Mouse (Mus musculus): Measurements from ENCODE around the gene Ubl4b. TPM values are rescaled to one million over a fixed set of nuclear protein-coding genes. Genes with fewer than 3 reads are reported as not detected.

Ubl4b gene
- polyA plus RNA-seq, 1 experiment from 2014 or later = not detected

DNA sequence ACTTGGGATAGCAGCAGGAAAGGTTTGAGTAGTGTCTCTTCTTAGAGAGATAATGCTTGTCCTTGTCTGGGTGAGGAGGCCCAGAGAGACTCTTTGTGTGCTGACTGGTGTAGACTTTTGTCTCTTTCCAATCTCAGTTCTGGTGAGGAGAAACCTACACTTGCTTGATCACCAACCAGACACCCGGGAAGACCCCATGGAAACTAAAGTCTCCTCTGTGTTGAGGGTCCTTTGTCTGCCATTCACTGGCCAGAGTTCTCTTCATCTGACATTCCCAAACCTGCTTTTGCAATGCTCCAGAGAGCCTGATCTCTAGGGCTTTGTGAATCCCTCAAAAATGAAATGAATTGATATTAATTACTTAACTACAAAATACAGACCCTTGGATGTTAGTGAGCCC is 29.0 kb upstream of the Ubl4b start:
- Histone ChIP-seq H3K4me2 (no peak overlapping the region), H3K4me1 (peaks cover under 1% of the 10 kb centered on the region; the same call in 1 of the 2 replicates), H3K9ac (no peak overlapping the region), H3K27me3 (replicated peaks) (peaks cover 98% of the 10 kb centered on the region), H3K9me3 (replicated peaks) (no peaks in the 10 kb centered on the region), H3K27ac (no peak overlapping the region), H3K36me3 (no peaks in the 10 kb centered on the region), H3K4me3 (no peak overlapping the region)
- no peak for ATAC-seq
- WGBS (ENCODE audit: insufficient replicate concordance) = 0% methylated on average over 1 of the region's 1 CpGs

DNA sequence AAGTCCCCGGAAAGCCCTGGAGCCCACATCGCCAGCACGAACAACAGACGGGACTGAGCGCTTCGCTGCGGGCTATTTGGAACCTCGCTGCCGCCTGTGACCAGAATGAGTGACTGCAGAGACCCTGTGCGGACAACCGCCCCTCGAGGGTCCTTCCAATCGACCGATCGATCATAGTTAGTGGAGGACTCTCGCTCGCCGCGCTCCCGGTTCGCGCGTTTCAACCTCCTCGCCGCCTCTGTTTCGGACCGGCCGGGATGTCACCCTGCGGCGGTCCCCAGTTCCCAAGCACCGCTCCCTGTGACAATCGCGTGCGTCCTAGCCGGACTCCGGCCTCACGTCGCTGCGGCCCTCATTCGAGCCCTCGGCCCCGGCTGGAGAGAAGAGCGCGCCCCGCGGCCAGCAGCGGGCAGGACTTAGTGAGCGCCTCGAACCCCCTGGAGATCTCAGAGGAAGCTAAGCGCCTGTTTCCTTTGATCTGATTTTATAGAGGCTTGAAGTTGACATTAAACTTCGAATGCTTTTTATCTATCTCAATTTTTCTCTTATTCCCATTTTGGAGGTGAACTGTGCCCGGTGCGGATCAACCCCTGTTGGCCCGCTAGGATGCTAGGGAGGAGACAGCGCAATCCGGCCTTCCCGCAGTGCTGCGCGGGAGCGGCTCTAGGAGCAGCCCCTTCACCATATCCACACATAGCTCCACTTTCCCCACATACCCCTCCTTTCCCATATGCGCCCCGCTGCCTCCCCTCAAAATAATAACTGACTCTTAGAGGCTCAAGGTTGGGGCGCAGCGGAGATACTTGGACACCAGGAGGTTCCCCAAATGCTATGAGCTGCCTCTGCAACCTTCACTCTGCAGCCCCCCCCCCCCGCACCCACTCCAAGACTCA is 28.2 kb upstream of the Ubl4b start:
- no peak overlapping the region for H3K9ac ChIP-seq

DNA sequence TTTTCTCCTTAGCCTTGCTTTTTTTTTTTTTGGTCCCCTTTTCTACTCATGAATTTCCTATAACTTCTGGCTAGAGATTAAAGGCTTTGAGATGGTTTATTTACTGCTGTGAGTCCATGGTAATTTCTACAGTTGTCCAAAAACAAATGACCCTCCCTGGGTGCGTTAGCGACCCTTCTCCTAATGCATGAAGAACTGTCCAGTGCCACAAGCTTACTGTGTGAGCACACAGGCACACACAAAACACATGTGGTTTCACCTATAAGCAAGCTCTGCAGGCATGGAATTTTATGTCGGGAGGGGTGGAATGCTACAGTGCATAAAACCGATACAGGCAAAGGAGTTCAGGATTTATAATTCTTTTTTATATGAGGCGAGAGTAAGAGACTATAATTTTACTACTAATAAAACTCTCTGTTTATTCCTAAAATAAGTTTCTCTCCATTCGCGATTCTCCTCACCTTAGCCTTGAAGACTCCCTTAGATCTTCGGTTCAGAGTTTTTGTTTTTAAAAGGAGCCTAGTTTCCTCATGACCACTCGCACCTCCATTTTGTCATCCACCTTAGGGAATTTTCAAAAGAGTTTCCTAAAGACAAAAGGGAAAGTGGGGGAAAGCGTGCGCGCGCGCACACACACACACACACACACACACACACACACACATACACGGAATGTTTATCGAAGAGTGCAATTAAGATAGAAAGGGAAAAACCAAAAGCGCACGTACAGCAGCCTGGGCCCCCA is 27.4 kb upstream of the Ubl4b start:
- peak overlapping the region; percentile 49 for H3K4me2 ChIP-seq
- no peaks in the 10 kb centered on the region for H3K9me3 ChIP-seq (replicated peaks)
- ATAC-seq = no peak
- no peak overlapping the region for H3K27ac ChIP-seq
- H3K36me3 ChIP-seq = no peaks in the 10 kb centered on the region
- H3K27me3 ChIP-seq (replicated peaks) = peaks cover 88% of the 10 kb centered on the region
- H3K9ac ChIP-seq = no peak overlapping the region
- H3K4me1 ChIP-seq = peaks cover 16% of the 10 kb centered on the region
- WGBS (ENCODE audit: insufficient replicate concordance) = 4% methylated on average over 18 of the region's 18 CpGs
- H3K4me3 ChIP-seq = peak overlapping the region; percentile 32

More for the DNA sequence above, 28.2 kb upstream of the Ubl4b start:
- H3K27me3 ChIP-seq (replicated peaks) = peaks cover 96% of the 10 kb centered on the region
- H3K4me2 ChIP-seq = peak overlapping the region; percentile 49
- ATAC-seq = no peak
- no peak overlapping the region for H3K27ac ChIP-seq
- H3K4me1 ChIP-seq = peaks cover 8% of the 10 kb centered on the region
- no peaks in the 10 kb centered on the region for H3K36me3 ChIP-seq
- 2% methylated on average over 64 of the region's 65 CpGs for WGBS (ENCODE audit: insufficient replicate concordance)
- H3K4me3 ChIP-seq = peak overlapping the region; percentile 32
- no peaks in the 10 kb centered on the region for H3K9me3 ChIP-seq (replicated peaks)

- Histone ChIP-seq H3K9ac (no peak overlapping the region), H3K4me1 (peaks cover 20% of the 10 kb centered on the region), H3K4me3 (no peak overlapping the region), H3K36me3 (no peaks in the 10 kb centered on the region), H3K4me2 (no peak overlapping the region), H3K9me3 (replicated peaks) (no peaks in the 10 kb centered on the region), H3K27ac (no peak overlapping the region), H3K27me3 (replicated peaks) (peaks cover 79% of the 10 kb centered on the region)
- 7% methylated on average over 15 of the region's 15 CpGs for WGBS (ENCODE audit: insufficient replicate concordance)
- no peak for ATAC-seq
Observed at GRCm38 (mm10) chr3:107581103-107582010, 26.5 kb upstream of the Ubl4b start.

GRCm38 (mm10) chr3:107579466-107579865 is 24.6 kb upstream of the Ubl4b start:
- no peak overlapping the region for H3K4me2 ChIP-seq
- peaks cover 20% of the 10 kb centered on the region for H3K4me1 ChIP-seq
- H3K27me3 ChIP-seq (replicated peaks) = peaks cover 60% of the 10 kb centered on the region
- no peak overlapping the region for H3K9ac ChIP-seq
- H3K27ac ChIP-seq = no peak overlapping the region
- no peaks in the 10 kb centered on the region for H3K36me3 ChIP-seq
- 3% methylated on average over 4 of the region's 4 CpGs for whole genome bisulfite sequencing (ENCODE audit: insufficient replicate concordance)
- H3K4me3 ChIP-seq = no peak overlapping the region
- no peak for ATAC-seq
- H3K9me3 ChIP-seq (replicated peaks) = no peaks in the 10 kb centered on the region

- peak; percentile 96 for ATAC-seq
- Histone ChIP-seq H3K27ac (no peak overlapping the region), H3K9me3 (replicated peaks) (no peaks in the 10 kb centered on the region), H3K4me3 (no peak overlapping the region), H3K4me1 (peaks cover 20% of the 10 kb centered on the region), H3K4me2 (peak overlapping the region; percentile 12; the same call in 1 of the 2 replicates), H3K9ac (no peak overlapping the region), H3K27me3 (replicated peaks) (peaks cover 49% of the 10 kb centered on the region), H3K36me3 (no peaks in the 10 kb centered on the region)
- 6% methylated on average over 3 of the region's 3 CpGs for WGBS (ENCODE audit: insufficient replicate concordance)
Observed at GRCm38 (mm10) chr3:107577810-107578390, 23.0 kb upstream of the Ubl4b start.

DNA sequence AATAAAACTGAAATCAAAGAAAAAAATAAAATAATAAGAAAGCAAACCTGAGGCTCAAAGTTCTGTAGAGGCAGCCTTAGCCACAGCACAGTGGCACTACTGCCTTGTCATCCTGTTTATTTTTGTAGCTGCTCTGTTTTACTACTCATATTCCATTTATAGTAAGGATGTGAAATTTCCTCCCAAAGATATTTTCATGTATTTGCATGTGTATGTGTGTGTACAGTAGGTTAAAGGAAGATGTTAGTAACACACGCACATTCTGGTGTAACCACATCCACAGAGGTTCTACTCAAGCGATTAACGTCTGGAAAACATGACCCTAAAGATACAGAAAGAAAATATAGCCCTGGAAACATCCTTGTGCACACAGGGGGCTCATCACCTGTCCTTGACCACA is 21.9 kb upstream of the Ubl4b start:
- Histone ChIP-seq H3K36me3 (no peaks in the 10 kb centered on the region), H3K27me3 (replicated peaks) (peaks cover 44% of the 10 kb centered on the region), H3K9ac (no peak overlapping the region), H3K4me3 (no peak overlapping the region), H3K4me2 (no peak overlapping the region), H3K27ac (no peak overlapping the region), H3K4me1 (peaks cover 20% of the 10 kb centered on the region), H3K9me3 (replicated peaks) (no peaks in the 10 kb centered on the region)
- 67% methylated on average over 3 of the region's 3 CpGs for WGBS (ENCODE audit: insufficient replicate concordance)
- ATAC-seq = no peak

- H3K4me3 ChIP-seq = no peak overlapping the region
- H3K9ac ChIP-seq = no peak overlapping the region
- no peak overlapping the region for H3K27ac ChIP-seq
- no peak overlapping the region for H3K4me2 ChIP-seq
- no peaks in the 10 kb centered on the region for H3K36me3 ChIP-seq
- no peaks in the 10 kb centered on the region for H3K4me1 ChIP-seq
- 45% methylated on average over 2 of the region's 2 CpGs for WGBS (ENCODE audit: insufficient replicate concordance)
- no peaks in the 10 kb centered on the region for H3K9me3 ChIP-seq (replicated peaks)
- no peak for ATAC-seq
- H3K27me3 ChIP-seq (replicated peaks) = peaks cover 46% of the 10 kb centered on the region
Observed at GRCm38 (mm10) chr3:107571205-107571604, 16.3 kb upstream of the Ubl4b start.

DNA sequence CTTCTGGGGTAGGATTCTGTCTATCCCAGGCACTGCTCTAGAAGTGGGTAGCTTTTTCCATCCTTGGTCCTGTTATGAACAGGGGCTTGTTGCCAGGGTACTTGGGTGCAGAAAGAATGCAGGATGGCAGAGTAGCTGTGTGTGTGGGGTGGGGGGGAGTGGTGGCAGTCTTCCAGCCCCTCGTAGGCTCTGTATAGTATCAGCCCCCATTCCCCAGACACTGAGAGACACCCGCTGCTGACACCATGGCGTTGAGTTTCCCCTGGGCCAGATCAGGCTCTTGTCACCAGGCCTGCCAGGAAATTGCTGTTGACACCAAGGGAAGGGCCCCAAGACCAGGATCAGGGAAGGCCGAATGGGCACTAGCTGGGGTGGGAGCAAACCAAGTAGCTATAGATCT is 13.8 kb upstream of the Ubl4b start:
- no peaks in the 10 kb centered on the region for H3K9me3 ChIP-seq (replicated peaks)
- H3K4me2 ChIP-seq = no peak overlapping the region
- H3K4me3 ChIP-seq = no peak overlapping the region
- WGBS (ENCODE audit: insufficient replicate concordance) = 38% methylated on average over 4 of the region's 4 CpGs
- H3K27ac ChIP-seq = no peak overlapping the region
- 0 out of 2 replicates have a peak, but pooled peaks cover 2% of the 10 kb centered on the region for H3K4me1 ChIP-seq
- peaks cover 56% of the 10 kb centered on the region for H3K27me3 ChIP-seq (replicated peaks)
- H3K36me3 ChIP-seq = no peaks in the 10 kb centered on the region
- ATAC-seq = no peak
- no peak overlapping the region for H3K9ac ChIP-seq

DNA sequence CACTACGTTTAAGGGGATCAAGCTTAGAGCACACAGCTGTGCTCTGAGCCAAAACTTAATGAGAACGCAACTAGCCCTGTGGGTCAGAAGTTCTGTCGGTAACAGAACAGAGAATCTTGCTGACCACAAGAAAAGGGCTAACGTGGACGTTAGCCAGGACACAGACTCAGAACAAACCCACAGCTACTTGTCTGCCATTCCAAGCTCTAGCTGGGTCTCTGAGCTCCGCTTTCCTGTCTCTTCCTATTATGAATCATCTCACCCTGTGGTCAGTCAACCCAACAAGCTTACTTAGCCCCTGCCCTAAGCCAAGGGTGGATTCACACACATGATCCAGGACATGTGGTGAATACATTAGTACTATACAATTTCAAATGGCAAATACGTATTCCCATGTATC is 12.9 kb upstream of the Ubl4b start:
- Histone ChIP-seq H3K9ac (no peak overlapping the region), H3K4me1 (0 out of 2 replicates have a peak, but pooled peaks cover 5% of the 10 kb centered on the region), H3K4me2 (no peak overlapping the region), H3K36me3 (no peaks in the 10 kb centered on the region), H3K27me3 (replicated peaks) (peaks cover 51% of the 10 kb centered on the region), H3K9me3 (replicated peaks) (no peaks in the 10 kb centered on the region), H3K27ac (no peak overlapping the region), H3K4me3 (no peak overlapping the region)
- ATAC-seq = no peak
- 56% methylated on average over 7 of the region's 7 CpGs for WGBS (ENCODE audit: insufficient replicate concordance)

GRCm38 (mm10) chr3:107565331-107565730 is 10.5 kb upstream of the Ubl4b start:
- Histone ChIP-seq H3K4me2 (no peak overlapping the region), H3K27me3 (replicated peaks) (peaks cover 43% of the 10 kb centered on the region)
- WGBS (ENCODE audit: insufficient replicate concordance) = 41% methylated on average over 3 of the region's 3 CpGs

More at GRCm38 (mm10) chr3:107565331-107565730, 10.5 kb upstream of the Ubl4b start:
- Histone ChIP-seq H3K4me1 (0 out of 2 replicates have a peak, but pooled peaks cover 5% of the 10 kb centered on the region), H3K36me3 (no peaks in the 10 kb centered on the region), H3K27ac (no peak overlapping the region), H3K4me3 (no peak overlapping the region), H3K9me3 (replicated peaks) (no peaks in the 10 kb centered on the region), H3K9ac (no peak overlapping the region)
- no peak for ATAC-seq
